Mouse (Mus musculus) limb, embryonic 13.5 days (tissue): Measurements from ENCODE around the gene Rgcc. TPM values are rescaled to one million over a fixed set of nuclear protein-coding genes. Genes with fewer than 3 reads are reported as not detected.

ENCODE experiments used
- ATAC-seq: fragments of 200-750 bp; cut with Nextera tagmentation; 2 replicates; pipeline ENCODE4 v1.8.0; 2017; ENCODE audit warnings: low read depth, moderate number of reproducible peaks, moderate TSS enrichment; ENCODE audit not compliant: low FRiP score
- H3K27ac ChIP-seq: fragments of 300-500 bp; sonication (generic); 2 replicates; pipeline ENCODE4 v1.5.1; 2015; ENCODE audit warnings: inconsistent platforms, mild to moderate bottlenecking, moderate library complexity
- H3K27me3 ChIP-seq: fragments of 300-500 bp; sonication (generic); 2 replicates; pipeline ENCODE4 v1.6.1; 2015; ENCODE audit warnings: mild to moderate bottlenecking, inconsistent platforms
- H3K36me3 ChIP-seq: fragments of 300-500 bp; sonication (generic); 2 replicates; pipeline ENCODE4 v1.6.1; 2015; ENCODE audit warnings: inconsistent platforms, mild to moderate bottlenecking, moderate library complexity
- H3K4me1 ChIP-seq: fragments of 300-500 bp; sonication (generic); 2 replicates; pipeline ENCODE4 v1.6.1; 2015; ENCODE audit warnings: inconsistent platforms
- H3K4me2 ChIP-seq: fragments of 300-500 bp; sonication (generic); replicated peaks from 2 replicates; pipeline ENCODE4 v1.6.1; 2015; ENCODE audit warnings: inconsistent platforms, mild to moderate bottlenecking, moderate library complexity
- H3K4me3 ChIP-seq: fragments of 300-500 bp; sonication (generic); 2 replicates; pipeline ENCODE4 v1.5.1; 2015; ENCODE audit warnings: moderate library complexity, mild to moderate bottlenecking, inconsistent platforms
- H3K9ac ChIP-seq: fragments of 300-500 bp; sonication (generic); 2 replicates; pipeline ENCODE4 v1.6.1; 2015; ENCODE audit warnings: mild to moderate bottlenecking, inconsistent platforms
- H3K9me3 ChIP-seq: fragments of 300-500 bp; sonication (generic); 2 replicates; pipeline ENCODE4 v1.6.1; 2016; ENCODE audit warnings: inconsistent platforms
- WGBS: fragments of 180-500 bp; shearing (Covaris S2); methylation state at CpG from one replicate; pipeline ENCODE4 v1.1.7; 2015; 5-methylcytosine and 5-hydroxymethylcytosine counted together
- polyA plus RNA-seq: library from polyadenylated mRNA; unstranded; fragments of >200 nt; fragmentation: Nextera tagmentation; extraction: Ambion mirVana; gene quantifications from 2 replicates; pipeline ENCODE4 v1.2.1, GENCODE M21; 2015

Gene Rgcc
- polyA plus RNA-seq, 1 experiment from 2014 or later, result 58.6 TPM

DNA sequence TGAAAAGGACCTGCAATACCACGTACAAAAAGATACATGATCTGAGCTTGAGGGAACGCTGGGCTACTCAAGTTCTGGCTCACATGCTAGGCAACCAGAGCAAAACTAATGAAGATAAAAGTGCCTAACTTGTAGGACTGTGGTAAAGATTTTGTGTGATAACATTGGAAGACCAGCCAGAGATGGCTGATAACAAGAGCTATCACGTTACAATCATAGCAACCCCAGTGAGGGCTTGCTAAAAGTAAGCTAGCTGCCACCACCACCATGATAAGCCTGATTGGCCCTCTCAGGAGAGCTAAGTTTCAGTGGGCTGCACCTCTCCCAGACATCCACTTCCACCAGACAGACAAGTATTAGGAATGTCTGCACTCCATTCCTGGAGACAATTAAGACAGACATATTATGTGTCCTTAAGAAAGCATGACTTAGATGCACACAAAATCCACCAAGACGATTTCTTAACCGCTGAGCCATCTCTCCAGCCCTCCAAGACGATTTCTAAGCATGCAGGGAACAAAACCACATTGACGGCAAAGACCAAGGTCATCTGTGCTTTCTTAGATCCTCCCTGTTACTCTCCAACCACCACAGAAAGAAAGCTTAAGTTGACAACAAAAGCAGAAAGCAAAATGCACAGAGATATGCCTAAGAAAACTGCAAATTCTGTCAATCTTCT lies 3.0 kb downstream of the Rgcc start:
- peaks cover 52% of the 10 kb centered on the region for H3K4me1 ChIP-seq
- H3K4me3 ChIP-seq, result peak overlapping the region; percentile 14
- H3K27me3 ChIP-seq, result peaks cover 26% of the 10 kb centered on the region
- 66% methylated on average over 7 of the region's 7 CpGs for WGBS
- H3K9ac ChIP-seq, result no peak overlapping the region
- ATAC-seq, result no peak
- H3K4me2 ChIP-seq, result peak overlapping the region; percentile 42
- no peaks in the 10 kb centered on the region for H3K9me3 ChIP-seq
- no peaks in the 10 kb centered on the region for H3K36me3 ChIP-seq
- H3K27ac ChIP-seq, result no peak overlapping the region

DNA sequence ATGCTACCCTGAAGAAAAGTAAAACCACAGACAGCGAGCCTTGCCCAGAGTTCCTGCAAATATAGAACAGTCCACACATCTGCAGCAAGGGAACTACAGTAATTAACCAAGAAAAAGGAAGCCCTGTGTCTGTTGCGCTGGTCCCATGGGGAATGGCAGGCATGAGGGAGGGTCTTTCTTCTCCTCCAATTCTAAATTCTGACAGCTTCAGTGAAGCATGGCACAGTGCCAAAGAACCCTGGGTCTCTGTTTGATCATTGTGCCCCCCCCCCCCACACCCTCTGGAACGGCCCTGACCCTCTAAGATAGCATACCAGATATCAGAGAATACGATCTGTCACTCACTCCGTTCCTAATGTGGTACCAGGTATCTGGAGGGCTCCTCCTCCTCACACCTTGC lies 4.6 kb downstream of the Rgcc start:
- Histone ChIP-seq H3K27me3 (peaks cover 21% of the 10 kb centered on the region), H3K27ac (no peak overlapping the region), H3K9ac (no peak overlapping the region), H3K36me3 (no peaks in the 10 kb centered on the region), H3K9me3 (no peaks in the 10 kb centered on the region), H3K4me1 (peaks cover 65% of the 10 kb centered on the region), H3K4me3 (no peak overlapping the region), H3K4me2 (0 out of 2 replicates have a peak overlapping the region, but pooled peaks have one; percentile 12)
- 33% methylated on average over 5 of the region's 5 CpGs for WGBS
- no peak for ATAC-seq

DNA sequence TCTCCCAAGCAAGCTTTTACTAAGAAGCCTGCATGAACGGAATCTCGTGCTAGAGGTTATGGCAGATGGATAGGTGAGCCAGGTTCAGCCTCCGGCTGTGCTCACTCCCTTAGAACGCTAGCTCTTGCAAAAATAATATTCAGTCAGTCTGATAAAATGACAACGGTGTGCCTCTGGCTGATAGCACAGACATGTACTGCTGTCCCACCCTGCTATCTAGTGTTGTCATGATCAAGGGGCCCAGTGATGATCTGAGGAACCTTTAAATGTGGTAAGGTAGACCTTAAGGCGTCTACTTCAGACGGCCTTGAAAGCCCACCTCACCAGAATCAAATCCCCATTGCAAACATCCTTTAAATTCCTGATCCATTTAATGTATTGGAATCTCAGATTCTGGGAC lies 5.2 kb downstream of the Rgcc start:
- ATAC-seq, result no peak
- H3K27ac ChIP-seq, result no peak overlapping the region
- peaks cover 64% of the 10 kb centered on the region for H3K4me1 ChIP-seq
- H3K36me3 ChIP-seq, result no peaks in the 10 kb centered on the region
- no peaks in the 10 kb centered on the region for H3K9me3 ChIP-seq
- H3K27me3 ChIP-seq, result peaks cover 21% of the 10 kb centered on the region
- WGBS, result 81% methylated on average over 7 of the region's 7 CpGs
- no peak overlapping the region for H3K9ac ChIP-seq
- H3K4me2 ChIP-seq, result no peak overlapping the region
- no peak overlapping the region for H3K4me3 ChIP-seq

DNA sequence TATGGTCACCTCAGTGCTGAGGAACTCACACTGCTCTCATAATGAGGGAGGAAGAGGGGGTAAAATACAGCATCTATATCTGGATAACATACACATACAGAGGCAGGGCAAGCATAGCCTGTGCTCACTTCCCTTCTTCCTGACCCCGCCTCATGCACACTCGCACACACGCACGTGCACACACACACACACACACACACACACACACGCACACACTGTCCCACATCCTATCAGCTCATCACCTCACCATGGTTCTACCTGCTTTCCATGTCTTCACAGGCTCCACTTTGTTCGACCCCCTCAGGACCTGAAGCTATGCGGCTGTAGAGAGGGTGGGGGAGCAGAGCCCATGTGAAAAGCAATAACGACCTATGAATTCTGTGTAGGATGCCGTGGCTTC lies 5.9 kb downstream of the Rgcc start:
- Histone ChIP-seq H3K27ac (no peak overlapping the region), H3K4me2 (no peak overlapping the region), H3K27me3 (peaks cover 21% of the 10 kb centered on the region), H3K9ac (no peak overlapping the region), H3K4me3 (no peak overlapping the region), H3K9me3 (no peaks in the 10 kb centered on the region), H3K4me1 (peaks cover 65% of the 10 kb centered on the region), H3K36me3 (no peaks in the 10 kb centered on the region)
- no peak for ATAC-seq
- WGBS, result 76% methylated on average over 9 of the region's 9 CpGs

DNA sequence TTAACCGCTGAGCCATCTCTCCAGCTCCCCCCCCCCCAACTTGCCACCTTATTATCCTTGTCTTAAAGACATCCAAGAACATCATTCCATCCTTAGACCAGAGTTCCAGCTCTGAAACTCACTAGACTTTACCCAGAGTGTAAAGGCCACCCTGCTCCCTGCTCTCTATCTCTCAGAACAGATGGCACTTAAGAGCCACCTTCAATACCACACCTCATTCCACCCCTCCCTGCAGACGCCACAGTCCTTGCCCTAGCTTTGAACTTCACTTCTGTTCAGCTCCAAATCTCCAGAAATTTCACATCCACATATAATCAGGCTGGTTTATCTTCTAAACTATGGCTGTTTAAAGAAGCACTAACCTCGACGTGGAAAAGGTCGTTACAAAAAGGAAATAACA lies 6.5 kb downstream of the Rgcc start:
- Histone ChIP-seq H3K4me1 (peaks cover 65% of the 10 kb centered on the region), H3K27me3 (peaks cover 17% of the 10 kb centered on the region), H3K36me3 (no peaks in the 10 kb centered on the region), H3K4me3 (no peak overlapping the region), H3K27ac (no peak overlapping the region), H3K4me2 (no peak overlapping the region), H3K9ac (no peak overlapping the region), H3K9me3 (no peaks in the 10 kb centered on the region)
- no peak for ATAC-seq
- WGBS, result 67% methylated on average over 5 of the region's 5 CpGs

DNA sequence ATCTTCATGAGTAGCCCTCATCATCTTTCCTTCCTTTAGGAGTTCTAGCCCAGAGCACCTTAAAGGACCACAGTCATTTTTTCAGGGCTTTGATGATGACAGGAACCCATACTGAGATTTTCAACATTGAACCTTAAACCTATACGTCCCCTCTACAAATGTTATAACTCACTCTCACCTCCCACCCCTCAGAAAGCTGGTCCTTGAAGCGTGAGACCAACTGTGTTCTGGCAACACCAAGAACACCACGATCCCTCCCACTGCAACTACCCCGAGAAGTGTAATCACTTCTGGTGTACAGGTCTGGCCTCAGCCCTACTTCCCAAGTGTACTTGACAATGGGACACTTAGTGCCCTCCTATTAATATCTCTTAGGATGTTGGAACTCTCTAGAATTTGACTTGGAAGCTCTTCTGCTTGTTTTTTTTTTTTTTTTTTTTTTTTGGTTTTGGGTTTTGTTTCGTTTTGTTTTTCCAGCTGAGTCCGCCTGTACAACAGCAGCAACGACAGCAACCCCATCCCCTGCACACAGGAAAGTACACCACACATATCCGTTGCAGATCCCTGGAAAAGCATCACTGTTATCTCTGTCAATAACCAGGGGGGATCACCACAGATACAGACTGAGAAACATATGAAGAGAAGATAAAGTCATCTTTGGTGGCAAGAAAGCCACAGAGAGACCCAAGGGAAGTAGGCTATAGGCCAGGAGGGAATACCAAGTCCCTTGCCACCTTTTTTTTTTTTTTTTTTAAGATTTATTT lies 7.2 kb downstream of the Rgcc start:
- Histone ChIP-seq H3K27ac (no peak overlapping the region), H3K9me3 (no peaks in the 10 kb centered on the region), H3K4me2 (no peak overlapping the region), H3K27me3 (peaks cover 16% of the 10 kb centered on the region; the same call in 1 of the 2 replicates), H3K4me3 (no peak overlapping the region), H3K4me1 (peaks cover 69% of the 10 kb centered on the region), H3K36me3 (no peaks in the 10 kb centered on the region), H3K9ac (no peak overlapping the region)
- WGBS, result 79% methylated on average over 8 of the region's 8 CpGs
- ATAC-seq, result no peak

DNA sequence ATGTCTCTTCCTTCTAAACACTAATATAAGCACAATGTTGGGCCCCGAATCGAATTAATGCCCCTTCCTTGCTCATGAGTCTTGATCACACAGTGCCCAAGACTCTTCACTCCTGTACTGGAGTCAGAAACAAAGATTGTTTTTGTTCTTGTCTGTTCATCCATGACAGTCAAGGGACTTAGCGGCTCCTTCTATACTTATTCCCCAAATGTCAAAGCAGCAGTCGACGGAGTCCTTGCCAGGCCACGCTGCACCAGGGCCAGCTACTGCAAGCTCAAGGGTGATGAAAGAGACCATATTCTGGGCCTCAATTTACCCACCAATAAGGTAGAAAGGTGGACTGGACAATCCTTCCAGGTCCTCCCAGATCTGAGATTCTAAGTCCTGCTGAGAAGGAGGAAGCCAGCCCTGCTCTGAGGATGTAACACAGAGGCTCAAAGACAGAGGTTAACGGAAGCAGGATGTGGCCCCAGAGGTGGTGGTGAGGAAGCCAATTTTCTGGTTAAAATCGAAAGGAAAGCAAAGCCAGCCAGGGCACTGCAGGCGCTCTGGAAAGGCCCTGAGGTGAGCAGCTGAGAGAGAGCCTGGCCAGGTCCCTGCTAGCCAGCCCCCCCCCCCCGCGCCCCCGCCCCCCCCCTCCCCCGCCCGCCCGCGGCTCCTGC lies 8.2 kb downstream of the Rgcc start:
- H3K4me1 ChIP-seq, result peaks cover 61% of the 10 kb centered on the region

DNA sequence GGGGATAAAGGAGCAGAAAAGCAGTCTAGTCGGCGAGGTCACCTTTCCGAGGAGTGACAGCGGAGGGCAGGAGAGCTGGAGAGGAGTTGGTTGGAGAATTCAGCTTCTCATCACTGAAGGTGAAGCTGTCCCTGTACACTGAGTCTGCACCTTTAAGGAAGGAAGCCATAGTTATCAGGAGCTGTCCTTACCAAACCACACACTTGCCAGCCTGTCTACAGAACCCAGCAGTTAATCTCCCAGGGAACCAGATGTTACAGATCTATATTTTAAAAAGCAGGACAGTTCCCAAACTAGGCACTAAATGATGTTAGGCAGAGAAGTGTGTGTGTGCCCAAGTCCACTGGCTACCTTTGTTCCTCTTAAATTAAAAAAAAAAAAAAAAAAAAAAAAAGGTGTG lies 9.8 kb downstream of the Rgcc start:
- peaks cover 55% of the 10 kb centered on the region for H3K4me1 ChIP-seq
- WGBS, result 83% methylated on average over 4 of the region's 4 CpGs

More for the DNA sequence above, 8.2 kb downstream of the Rgcc start:
- Histone ChIP-seq H3K27me3 (peaks cover 6% of the 10 kb centered on the region; the same call in 1 of the 2 replicates), H3K9ac (no peak overlapping the region), H3K27ac (no peak overlapping the region; the same call in 1 of the 2 replicates), H3K4me3 (no peak overlapping the region), H3K9me3 (no peaks in the 10 kb centered on the region), H3K36me3 (peaks cover 2% of the 10 kb centered on the region), H3K4me2 (0 out of 2 replicates have a peak overlapping the region, but pooled peaks have one; percentile 22)
- 59% methylated on average over 9 of the region's 16 CpGs for WGBS
- no peak for ATAC-seq

DNA sequence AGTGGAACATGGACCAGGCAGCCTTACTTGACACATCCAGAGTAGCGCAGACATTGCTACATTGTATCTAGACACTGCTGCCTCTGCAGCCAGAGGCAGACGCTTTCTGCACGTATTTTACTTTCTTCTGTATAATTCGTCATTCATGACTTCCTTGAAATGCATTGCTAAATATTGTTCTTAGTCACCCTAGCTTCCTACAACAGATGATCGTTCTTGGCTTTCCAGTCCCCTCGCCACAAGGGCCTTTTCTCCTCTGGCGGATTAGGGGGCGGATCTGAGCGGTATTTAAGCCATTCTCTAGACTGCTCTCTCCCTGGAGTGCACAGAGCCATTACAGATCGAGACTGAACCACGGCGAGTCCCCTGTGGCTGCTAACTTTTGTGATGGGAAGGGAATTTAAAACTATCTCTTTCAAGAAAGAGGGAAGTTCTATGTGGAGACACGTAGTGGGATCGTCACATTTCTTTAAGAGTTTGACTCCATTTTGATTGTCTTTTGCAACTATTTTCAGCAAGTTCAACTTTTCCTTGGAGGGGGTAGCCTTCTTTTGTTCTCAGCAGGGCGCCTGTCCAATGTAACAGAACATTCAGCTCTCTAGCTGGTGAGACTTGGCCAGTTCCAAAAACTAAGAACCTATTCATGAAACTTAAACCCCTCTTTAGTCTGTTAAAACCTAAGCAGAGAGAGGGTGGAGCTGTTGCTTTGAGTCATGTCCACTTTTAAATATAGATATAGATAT lies 10.6 kb downstream of the Rgcc start:
- no peak overlapping the region for H3K27ac ChIP-seq
- H3K27me3 ChIP-seq, result peaks cover 2% of the 10 kb centered on the region; the same call in 1 of the 2 replicates
- 41% methylated on average over 15 of the region's 15 CpGs for WGBS
- no peak overlapping the region for H3K9ac ChIP-seq
- H3K4me2 ChIP-seq, result peak overlapping the region; percentile 30
- H3K4me3 ChIP-seq, result no peak overlapping the region
- ATAC-seq, result no peak
- H3K9me3 ChIP-seq, result no peaks in the 10 kb centered on the region
- H3K4me1 ChIP-seq, result peaks cover 50% of the 10 kb centered on the region
- H3K36me3 ChIP-seq, result peaks cover 3% of the 10 kb centered on the region

More for the DNA sequence above, 9.8 kb downstream of the Rgcc start:
- no peak overlapping the region for H3K4me3 ChIP-seq
- peaks cover 3% of the 10 kb centered on the region for H3K36me3 ChIP-seq
- H3K9me3 ChIP-seq, result no peaks in the 10 kb centered on the region
- H3K27me3 ChIP-seq, result peaks cover 2% of the 10 kb centered on the region; the same call in 1 of the 2 replicates
- H3K27ac ChIP-seq, result no peak overlapping the region
- no peak overlapping the region for H3K9ac ChIP-seq
- no peak overlapping the region for H3K4me2 ChIP-seq
- ATAC-seq, result no peak

DNA sequence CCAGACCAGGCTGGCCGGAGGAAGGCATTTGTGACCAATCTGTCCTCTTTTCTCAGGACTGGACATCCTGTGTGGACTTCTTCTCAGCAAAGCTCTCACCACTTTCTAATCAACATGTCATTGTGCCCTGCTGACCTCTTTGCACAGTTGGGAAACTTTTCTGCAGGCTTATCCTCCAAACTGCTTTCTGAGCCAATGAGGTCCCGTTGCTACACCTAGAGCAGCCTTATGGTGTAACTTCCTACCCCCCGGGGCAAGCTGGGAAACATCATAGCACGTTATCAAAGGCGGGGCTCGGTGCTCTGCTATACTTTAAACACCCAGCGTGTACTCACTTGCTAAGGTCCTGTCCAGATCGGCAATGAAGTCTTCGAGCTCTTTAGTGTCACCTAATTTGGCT lies 11.5 kb downstream of the Rgcc start:
- peak overlapping the region; percentile 13; the same call in 1 of the 2 replicates for H3K9ac ChIP-seq
- WGBS, result 15% methylated on average over 9 of the region's 9 CpGs
- peaks cover 3% of the 10 kb centered on the region for H3K36me3 ChIP-seq
- H3K27ac ChIP-seq, result no peak overlapping the region
- ATAC-seq, result no peak
- no peaks in the 10 kb centered on the region for H3K9me3 ChIP-seq
- peaks cover 47% of the 10 kb centered on the region for H3K4me1 ChIP-seq
- no peak overlapping the region for H3K4me3 ChIP-seq
- H3K4me2 ChIP-seq, result 0 out of 2 replicates have a peak overlapping the region, but pooled peaks have one; percentile 14
- H3K27me3 ChIP-seq, result no peaks in the 10 kb centered on the region

DNA sequence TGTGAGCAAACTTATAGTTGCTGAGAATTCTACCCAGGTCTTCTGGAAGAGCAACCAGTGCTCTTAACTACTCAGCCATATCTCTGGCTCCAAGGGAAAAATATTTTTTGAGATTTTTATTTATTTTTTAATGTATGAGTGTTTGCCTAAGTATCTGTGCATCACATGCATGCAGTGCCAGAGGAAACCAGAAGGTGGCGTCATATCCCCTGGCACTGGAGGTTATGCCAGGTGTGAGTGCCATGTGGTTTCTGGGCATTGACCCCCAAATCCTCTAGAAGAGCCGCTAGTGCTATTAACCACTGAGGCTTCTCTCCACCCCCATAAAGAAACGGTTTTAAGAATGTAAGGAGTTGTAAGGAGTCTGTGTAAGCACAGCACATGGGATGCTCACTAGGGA lies 13.2 kb downstream of the Rgcc start:
- no peak overlapping the region for H3K9ac ChIP-seq
- no peak overlapping the region for H3K4me2 ChIP-seq
- H3K27me3 ChIP-seq, result no peaks in the 10 kb centered on the region
- ATAC-seq, result no peak
- WGBS, result 58% methylated on average over 3 of the region's 3 CpGs
- peaks cover 37% of the 10 kb centered on the region for H3K4me1 ChIP-seq
- H3K4me3 ChIP-seq, result no peak overlapping the region
- no peak overlapping the region for H3K27ac ChIP-seq
- peaks cover 3% of the 10 kb centered on the region for H3K36me3 ChIP-seq
- no peaks in the 10 kb centered on the region for H3K9me3 ChIP-seq
